Mouse (Mus musculus): Measurements from ENCODE around the gene Scn5a.

Gene Scn5a

GRCm38 (mm10) chr9:119512993-119513392 is 65.8 kb downstream of the Scn5a start:
- in situ Hi-C loops (cut with MboI; ENCODE audit: low sequenced_read_pairs): no loop called here

- in situ Hi-C loops (cut with MboI; ENCODE audit: low sequenced_read_pairs): no loop called here
Measured at GRCm38 (mm10) chr9:119510902-119511301, 67.9 kb downstream of the Scn5a start.

- in situ Hi-C loops (cut with MboI; ENCODE audit: low sequenced_read_pairs): no loop called here
Measured at GRCm38 (mm10) chr9:119504981-119505658, 73.7 kb downstream of the Scn5a start.

- in situ Hi-C loops (cut with MboI; ENCODE audit: low sequenced_read_pairs): no loop called here
Measured at GRCm38 (mm10) chr9:119503613-119504012, 75.2 kb downstream of the Scn5a start.

- in situ Hi-C loops (cut with MboI; ENCODE audit: low sequenced_read_pairs): no loop called here
Measured at GRCm38 (mm10) chr9:119498885-119499284, 79.9 kb downstream of the Scn5a start.

GRCm38 (mm10) chr9:119498247-119498607 is 80.6 kb downstream of the Scn5a start:
- in situ Hi-C loops (cut with MboI; ENCODE audit: low sequenced_read_pairs): no loop called here

- in situ Hi-C loops (cut with MboI; ENCODE audit: low sequenced_read_pairs): no loop called here
Measured at GRCm38 (mm10) chr9:119497546-119498246, 81.1 kb downstream of the Scn5a start.

- in situ Hi-C loops (cut with MboI; ENCODE audit: low sequenced_read_pairs): no loop called here
Measured at GRCm38 (mm10) chr9:119496960-119497359, 81.9 kb downstream of the Scn5a start.

- in situ Hi-C loops (cut with MboI; ENCODE audit: low sequenced_read_pairs): no loop called here
Measured at GRCm38 (mm10) chr9:119496354-119496753, 82.5 kb downstream of the Scn5a start.

DNA sequence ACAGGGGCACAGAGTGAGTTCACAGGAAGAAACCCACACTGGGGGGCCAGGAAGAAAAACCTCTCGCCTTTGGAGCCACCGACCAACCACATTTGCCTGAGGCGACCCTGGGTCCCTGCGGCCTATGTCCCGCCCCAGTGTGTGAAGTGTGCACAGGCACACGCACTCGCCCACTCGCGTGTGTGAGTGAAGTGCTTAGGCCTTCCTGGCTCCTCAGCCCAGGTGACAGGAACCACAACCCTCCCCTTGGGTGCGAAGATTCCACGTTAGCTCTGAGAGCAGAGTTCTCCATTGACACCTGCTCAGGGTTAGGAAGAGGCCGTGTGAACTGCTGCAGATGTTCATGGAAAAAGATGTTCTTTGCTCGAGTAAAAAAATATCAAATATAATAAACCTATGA is 93.9 kb downstream of the Scn5a start:
- in situ Hi-C loops (cut with MboI; ENCODE audit: low sequenced_read_pairs): no loop called here

DNA sequence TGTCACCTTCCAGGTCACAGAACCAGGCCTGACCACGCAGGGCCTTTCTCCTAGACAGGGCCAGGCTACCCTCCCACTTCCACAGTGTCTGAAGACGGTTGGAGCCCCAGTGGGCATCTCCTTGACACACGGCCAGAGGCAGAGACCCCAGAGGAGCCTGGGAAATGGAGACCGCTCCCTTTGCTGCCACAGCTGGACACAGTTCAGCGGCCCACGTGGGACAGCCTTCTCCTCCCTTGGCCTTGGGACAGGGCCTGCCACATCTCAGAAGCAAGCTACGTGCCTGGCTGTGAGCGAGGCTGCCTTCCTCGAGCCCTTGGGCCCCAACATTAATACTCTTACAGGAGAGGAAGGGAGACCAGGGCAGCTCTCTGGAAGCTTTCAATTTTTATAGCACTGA is 94.4 kb downstream of the Scn5a start:
- in situ Hi-C loops (cut with MboI; ENCODE audit: low sequenced_read_pairs): no loop called here

DNA sequence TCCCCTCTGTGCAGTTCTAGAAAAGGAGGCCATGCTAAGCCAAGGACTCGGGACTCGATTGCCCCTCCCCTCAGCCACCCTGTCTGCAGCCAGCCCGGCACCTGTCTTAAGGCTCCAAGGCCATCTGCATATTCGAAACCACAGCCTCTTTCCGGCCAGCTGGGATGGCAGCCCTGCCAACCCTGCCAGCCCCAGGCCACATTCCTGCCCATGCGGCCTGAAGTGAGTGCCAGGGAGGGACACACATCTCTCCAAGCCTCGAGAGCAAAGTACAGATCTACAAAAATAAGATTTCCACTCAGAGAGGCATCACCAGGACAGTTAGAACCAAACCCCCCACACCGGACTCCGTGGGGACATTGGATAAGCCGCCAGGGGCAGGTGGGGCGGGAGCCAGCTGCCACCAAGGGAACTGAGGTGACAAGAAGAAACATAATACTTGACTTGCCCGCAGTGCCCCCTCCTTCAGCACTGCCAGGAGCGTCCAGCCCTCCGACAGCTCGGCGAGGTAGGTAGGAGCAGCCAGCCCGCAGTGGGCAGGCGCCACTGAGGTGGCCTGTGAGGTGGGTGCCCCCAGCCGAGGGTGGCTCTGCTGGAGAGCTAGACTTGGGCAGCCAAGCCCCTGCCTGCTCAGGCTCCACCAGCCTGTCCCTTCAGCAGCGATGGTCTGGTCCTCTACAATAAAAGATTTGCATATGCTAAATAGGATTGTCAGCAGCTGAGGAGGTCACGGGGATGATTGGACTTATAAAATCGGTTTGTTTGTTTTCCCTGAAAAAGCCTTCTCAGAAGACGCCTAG is 95.1 kb downstream of the Scn5a start:
- in situ Hi-C loops (cut with MboI; ENCODE audit: low sequenced_read_pairs): no loop called here

- in situ Hi-C loops (cut with MboI; ENCODE audit: low sequenced_read_pairs): no loop called here
Measured at GRCm38 (mm10) chr9:119481612-119482011, 97.2 kb downstream of the Scn5a start.

- in situ Hi-C loops (cut with MboI; ENCODE audit: low sequenced_read_pairs): no loop called here
Measured at GRCm38 (mm10) chr9:119479297-119479696, 99.5 kb downstream of the Scn5a start.

GRCm38 (mm10) chr9:119478345-119478744 is 100.5 kb downstream of the Scn5a start:
- in situ Hi-C loops (cut with MboI; ENCODE audit: low sequenced_read_pairs): no loop called here

GRCm38 (mm10) chr9:119477754-119478153 is 101.1 kb downstream of the Scn5a start:
- in situ Hi-C loops (cut with MboI; ENCODE audit: low sequenced_read_pairs): no loop called here

DNA sequence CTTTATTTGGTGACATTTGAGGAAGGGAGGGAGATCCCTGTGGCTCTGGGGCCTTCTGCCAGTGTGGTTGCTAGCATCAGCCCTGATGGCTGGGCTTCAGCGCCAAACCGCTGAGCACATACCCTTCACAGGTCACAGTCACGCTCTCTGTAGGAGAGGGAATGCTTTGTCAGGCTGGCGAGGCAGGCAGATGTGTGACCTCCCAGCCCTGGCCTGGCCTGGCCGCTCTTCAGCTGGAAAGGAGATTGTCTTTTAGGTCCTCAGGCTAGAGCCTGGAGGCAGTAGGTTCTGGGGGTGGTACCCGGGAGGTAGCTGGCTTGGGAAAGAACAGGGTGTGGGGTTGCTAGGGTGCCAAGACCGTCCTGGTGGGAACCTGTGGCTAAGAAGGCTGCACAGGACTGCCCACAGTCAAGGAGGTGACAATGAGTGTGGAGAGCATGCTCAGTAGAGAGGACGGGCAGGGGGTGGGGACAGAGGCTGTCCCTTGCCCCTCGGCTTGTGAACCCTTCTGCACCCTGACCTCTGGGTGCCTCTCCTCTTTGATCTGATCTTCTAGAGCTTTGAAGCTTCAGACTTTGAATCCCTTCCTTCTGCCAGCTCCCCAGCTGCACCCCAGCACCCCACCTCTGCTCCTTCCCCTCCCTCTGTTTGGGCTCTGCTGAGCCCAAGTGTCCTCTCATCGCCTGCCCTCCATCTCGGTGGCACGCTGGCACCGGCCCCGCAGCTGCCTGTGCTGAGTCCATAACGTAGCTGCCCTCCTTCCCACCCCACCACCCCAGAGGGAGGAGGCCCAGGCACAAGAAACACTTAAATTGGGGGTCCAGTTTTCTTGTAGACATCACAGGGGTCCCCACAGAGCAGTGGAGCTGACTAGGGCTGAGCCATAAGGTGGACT is 103.9 kb downstream of the Scn5a start:
- in situ Hi-C loops (cut with MboI; ENCODE audit: low sequenced_read_pairs): no loop called here

DNA sequence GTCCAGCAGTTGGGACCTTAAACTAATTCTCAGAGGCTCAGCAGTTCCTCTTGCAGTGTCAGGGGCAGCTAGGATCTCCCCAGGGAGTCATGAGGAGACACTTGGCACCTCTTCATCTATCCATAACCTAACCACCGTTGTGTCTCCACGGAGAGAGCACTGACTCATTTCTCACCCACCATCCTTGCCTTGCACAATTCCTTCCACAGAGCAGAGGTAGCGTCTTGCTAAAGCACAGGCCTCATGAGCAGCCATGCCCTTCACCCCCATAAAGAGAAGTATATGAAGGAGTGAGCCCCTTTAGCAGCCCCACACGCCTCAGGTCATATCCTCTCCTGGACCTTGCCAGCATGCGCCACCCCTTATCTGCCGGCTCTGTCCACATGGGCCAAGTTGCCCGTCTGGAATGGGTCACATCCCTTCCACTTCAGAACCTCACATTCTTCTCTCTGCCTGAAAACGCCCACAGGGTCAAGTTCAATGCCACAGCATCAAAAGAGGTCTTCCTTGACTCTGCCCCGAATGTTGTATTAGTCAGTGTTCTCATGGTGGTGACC is 105.1 kb downstream of the Scn5a start:
- in situ Hi-C loops (cut with MboI; ENCODE audit: low sequenced_read_pairs): no loop called here

DNA sequence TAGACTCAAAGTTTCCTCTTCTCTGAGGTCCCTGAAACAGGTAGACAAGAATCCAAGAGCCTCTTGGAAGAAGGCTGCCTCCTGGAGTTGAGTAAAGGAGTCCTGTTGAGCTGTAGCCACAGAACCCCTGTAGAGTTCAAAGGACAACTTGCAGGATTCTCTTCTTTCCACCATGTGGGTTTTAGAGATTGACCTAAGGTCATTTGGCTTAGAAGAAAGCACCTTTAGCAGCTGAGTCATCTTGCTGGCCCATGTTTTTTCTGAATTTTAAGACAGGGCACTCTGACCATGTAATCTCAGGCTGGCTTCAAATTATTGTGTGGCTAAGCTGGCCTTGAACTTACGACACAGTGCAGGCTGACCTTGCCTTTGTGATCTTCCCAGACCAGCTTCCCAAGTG is 105.8 kb downstream of the Scn5a start:
- in situ Hi-C loops (cut with MboI; ENCODE audit: low sequenced_read_pairs): no loop called here

DNA sequence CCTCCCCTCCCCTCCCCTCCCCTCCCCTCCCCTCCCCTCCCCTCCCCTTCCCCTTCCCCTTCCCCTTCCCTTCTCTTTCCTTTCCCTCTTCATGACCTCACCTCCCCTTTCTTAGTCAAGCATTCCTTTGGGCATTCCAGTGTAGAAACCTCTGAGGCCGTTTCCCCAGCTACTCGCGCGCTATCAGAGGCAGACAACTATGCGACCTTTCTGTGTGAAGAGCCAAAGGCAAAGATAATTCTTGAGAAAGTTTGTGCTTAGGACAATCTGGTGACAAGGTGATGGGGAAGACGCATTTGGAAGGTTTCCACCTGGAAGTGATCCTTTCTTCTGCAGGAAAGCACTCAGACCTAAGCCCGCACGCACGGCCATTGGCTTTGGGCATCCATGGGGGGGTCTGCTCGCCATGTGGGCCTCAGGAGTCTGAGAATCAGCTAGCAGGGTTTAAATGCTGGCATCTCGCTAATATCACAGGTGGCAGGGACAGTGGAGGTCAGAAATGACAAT is 106.4 kb downstream of the Scn5a start:
- in situ Hi-C loops (cut with MboI; ENCODE audit: low sequenced_read_pairs): no loop called here

Data from CH12F3 (cell line).